Mouse (Mus musculus) urinary bladder, postnatal 4 days (tissue): ENCODE measurements around the gene Eefsec.

Experiments used
- DNase-seq, 2 experiments: peaks; one replicate each; pipeline ENCODE4 v3.0.0; 2021 to 2022; ENCODE audit warnings: low spot score in 2 of 2

The Eefsec gene

GRCm38 (mm10) chr6:88208321-88208720 is 238.0 kb downstream of the Eefsec start:
- DNase-seq, result no peak

- no peak for DNase-seq
Observed at GRCm38 (mm10) chr6:88207403-88208033, 238.8 kb downstream of the Eefsec start.
